Mouse (Mus musculus) cerebellum, adult 2 months (tissue): ENCODE measurements at regions not wholly inside any gene's neighbourhood (a gene's known extent, or its start where the extent isn't known, plus 50 kb on each side); places are given as distances from the start of the nearest gene placed in this dataset.

Experiments used
- CTCF ChIP-seq: fragments of 200-500 bp; IDR thresholded peaks from 2 replicates; pipeline ENCODE4 v1.5.1; 2011; ENCODE audit warnings: low read depth, mild to moderate bottlenecking, control low read depth, low read length, moderate library complexity, borderline replicate concordance; ENCODE audit not compliant: insufficient read depth
- POLR2A ChIP-seq: fragments of 200-500 bp; IDR thresholded peaks from 2 replicates; pipeline ENCODE4 v1.6.1; 2011; ENCODE audit warnings: low read length, control low read depth, borderline replicate concordance; ENCODE audit not compliant: insufficient read depth

GRCm38 (mm10) chr9:67612101-67612500 lies 52.6 kb upstream of the Tln2 start:
- TF ChIP-seq CTCF = no peak
- no peak for TF ChIP-seq POLR2A
